Mouse (Mus musculus) hindbrain, embryonic 13.5 days (tissue): ENCODE data around the gene Slc41a3. TPM values are rescaled to one million over a fixed set of nuclear protein-coding genes. Genes with fewer than 3 reads are reported as not detected.
A peak's percentile ranks its signal among the peaks of the same experiment; 100 is the strongest.

Experiments
- ATAC-seq: fragments of 200-750 bp; cut with Nextera tagmentation; 2 replicates; pipeline ENCODE4 v1.8.0; 2017; ENCODE audit warnings: moderate TSS enrichment; ENCODE audit not compliant: low FRiP score
- H3K27ac ChIP-seq: fragments of 300-500 bp; sonication (generic); 2 replicates; pipeline ENCODE4 v1.5.1; 2015; ENCODE audit warnings: inconsistent platforms, mild to moderate bottlenecking, moderate library complexity
- H3K27me3 ChIP-seq: fragments of 300-500 bp; sonication (generic); 2 replicates; pipeline ENCODE4 v1.6.1; 2015; ENCODE audit warnings: mild to moderate bottlenecking, inconsistent platforms
- H3K36me3 ChIP-seq: fragments of 300-500 bp; sonication (generic); 2 replicates; pipeline ENCODE4 v1.6.1; 2015; ENCODE audit warnings: mild to moderate bottlenecking, inconsistent platforms
- H3K4me1 ChIP-seq: fragments of 300-500 bp; sonication (generic); replicated peaks from 2 replicates; pipeline ENCODE4 v1.6.1; 2015; ENCODE audit warnings: inconsistent platforms
- H3K4me2 ChIP-seq: fragments of 300-500 bp; sonication (generic); 2 replicates; pipeline ENCODE4 v1.6.1; 2015; ENCODE audit warnings: inconsistent platforms, mild to moderate bottlenecking, moderate library complexity
- H3K4me3 ChIP-seq: fragments of 300-500 bp; sonication (generic); 2 replicates; pipeline ENCODE4 v1.5.1; 2015; ENCODE audit warnings: mild to moderate bottlenecking, inconsistent platforms
- H3K9ac ChIP-seq: fragments of 300-500 bp; sonication (generic); 2 replicates; pipeline ENCODE4 v1.6.1; 2015; ENCODE audit warnings: mild to moderate bottlenecking, inconsistent platforms
- H3K9me3 ChIP-seq: fragments of 300-500 bp; sonication (generic); 2 replicates; pipeline ENCODE4 v1.6.1; 2016; ENCODE audit warnings: inconsistent platforms
- WGBS: fragments of 180-500 bp; shearing (Covaris S2); methylation state at CpG from one replicate; pipeline ENCODE4 v1.1.7; 2015; 5-methylcytosine and 5-hydroxymethylcytosine counted together
- polyA plus RNA-seq: library from polyadenylated mRNA; unstranded; fragments of >200 nt; fragmentation: Nextera tagmentation; extraction: Ambion mirVana; gene quantifications from 2 replicates; pipeline ENCODE4 v1.2.1, GENCODE M21; 2015

Gene Slc41a3
- polyA plus RNA-seq, 1 experiment from 2014 or later = 5.1 TPM

DNA sequence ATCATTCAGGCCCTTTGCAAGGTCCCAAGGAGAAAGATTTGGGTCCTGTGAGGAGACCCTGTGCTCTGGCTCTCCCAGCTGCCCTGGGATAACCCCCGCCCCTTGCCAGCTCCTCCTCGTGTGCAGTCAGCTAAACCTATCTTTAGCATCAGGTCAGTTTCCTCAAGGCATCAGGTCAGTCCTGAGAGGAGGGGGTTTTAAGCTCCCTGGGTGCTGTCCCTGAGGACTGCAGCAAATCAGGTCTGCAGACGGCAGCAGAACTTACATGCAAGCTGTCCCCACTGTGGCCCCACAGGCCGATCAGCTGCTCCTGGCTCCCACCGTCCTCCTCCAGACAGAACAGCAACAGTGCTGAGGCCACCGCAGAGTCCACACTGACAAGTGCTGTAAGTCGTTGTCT is 2.8 kb upstream of the Slc41a3 start:
- H3K4me2 ChIP-seq = no peak overlapping the region
- no peak overlapping the region for H3K27ac ChIP-seq
- no peak overlapping the region for H3K9ac ChIP-seq
- H3K27me3 ChIP-seq = peaks cover 17% of the 10 kb centered on the region; the same call in 1 of the 2 replicates
- no peaks in the 10 kb centered on the region for H3K36me3 ChIP-seq
- WGBS = 64% methylated on average over 7 of the region's 7 CpGs
- no peak for ATAC-seq
- H3K4me1 ChIP-seq = peaks cover 11% of the 10 kb centered on the region
- H3K9me3 ChIP-seq = no peaks in the 10 kb centered on the region
- no peak overlapping the region for H3K4me3 ChIP-seq

DNA sequence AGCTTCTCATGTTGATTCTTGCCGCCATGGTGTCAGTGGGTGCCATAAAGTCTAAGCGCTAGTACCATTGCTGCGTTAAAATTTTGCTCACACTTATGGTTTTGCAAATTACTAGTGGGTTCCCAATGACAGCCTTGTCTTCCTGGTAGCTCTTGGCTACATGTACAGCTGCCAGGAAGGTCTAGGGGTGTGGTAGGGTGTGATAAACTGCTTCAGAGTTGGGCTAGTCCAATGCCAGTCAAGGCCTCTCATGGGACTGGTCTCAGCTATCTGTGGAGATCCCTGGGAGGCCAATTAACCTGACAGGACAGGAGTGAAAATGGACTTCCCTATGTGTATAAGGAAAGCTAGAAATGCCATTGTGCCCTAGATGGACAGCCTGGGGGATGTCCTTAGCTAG is 2.2 kb upstream of the Slc41a3 start:
- no peak overlapping the region for H3K4me2 ChIP-seq
- no peak for ATAC-seq
- peaks cover 11% of the 10 kb centered on the region for H3K4me1 ChIP-seq
- WGBS = 98% methylated on average over 3 of the region's 3 CpGs
- no peak overlapping the region for H3K27ac ChIP-seq
- no peak overlapping the region for H3K4me3 ChIP-seq
- no peaks in the 10 kb centered on the region for H3K9me3 ChIP-seq
- H3K36me3 ChIP-seq = no peaks in the 10 kb centered on the region
- H3K27me3 ChIP-seq = peaks cover 17% of the 10 kb centered on the region; the same call in 1 of the 2 replicates
- H3K9ac ChIP-seq = no peak overlapping the region

DNA sequence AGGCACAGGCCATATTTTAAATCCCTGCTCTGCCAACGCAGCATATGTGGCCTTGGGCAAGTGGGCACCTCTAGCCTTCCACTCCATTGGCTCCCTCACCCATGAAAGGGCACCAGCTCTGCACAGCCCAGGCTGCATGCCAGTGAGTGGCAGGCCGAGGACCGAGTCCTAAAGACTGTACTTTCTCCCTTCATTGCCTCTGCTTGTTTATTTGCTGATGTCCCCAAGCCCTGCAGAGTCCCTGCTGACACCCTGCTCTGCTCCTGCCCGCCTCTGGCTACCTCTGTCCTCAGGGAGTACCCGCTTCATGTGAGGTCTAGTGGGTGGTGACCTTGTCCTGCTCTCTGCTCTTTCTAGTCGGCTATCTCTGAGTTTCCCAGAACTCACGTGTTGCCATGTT is 1.4 kb upstream of the Slc41a3 start:
- Histone ChIP-seq H3K9ac (no peak overlapping the region), H3K36me3 (no peaks in the 10 kb centered on the region), H3K4me1 (peaks cover 11% of the 10 kb centered on the region), H3K4me2 (no peak overlapping the region), H3K9me3 (no peaks in the 10 kb centered on the region), H3K4me3 (no peak overlapping the region), H3K27ac (no peak overlapping the region), H3K27me3 (peaks cover 17% of the 10 kb centered on the region; the same call in 1 of the 2 replicates)
- 72% methylated on average over 7 of the region's 7 CpGs for WGBS
- ATAC-seq = no peak

DNA sequence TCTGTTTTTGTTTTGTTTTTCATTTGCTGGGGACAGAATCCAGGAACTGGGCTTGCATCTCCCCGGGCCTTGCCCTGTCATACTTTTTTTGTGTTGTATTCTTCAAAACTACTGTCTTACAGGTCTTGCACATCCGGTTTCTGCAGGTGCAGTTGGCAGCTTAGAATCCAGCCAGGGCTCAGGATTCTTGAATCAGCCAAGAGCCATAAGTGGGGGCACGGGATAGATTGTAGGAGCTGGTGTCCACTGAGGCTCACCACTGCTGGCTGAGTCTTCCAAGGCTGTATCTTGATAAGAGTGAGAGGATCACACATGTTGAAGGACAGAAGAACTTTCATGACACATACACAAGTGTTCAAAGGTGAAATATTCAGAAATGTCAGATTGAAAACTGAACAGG is 395 bp upstream of the Slc41a3 start:
- ATAC-seq = peak; percentile 7
- no peak overlapping the region for H3K27ac ChIP-seq
- H3K36me3 ChIP-seq = no peaks in the 10 kb centered on the region
- peak overlapping the region; percentile 87 for H3K4me2 ChIP-seq
- H3K4me3 ChIP-seq = peak overlapping the region; percentile 65
- no peak overlapping the region for H3K9ac ChIP-seq
- H3K27me3 ChIP-seq = peaks cover 19% of the 10 kb centered on the region; the same call in 1 of the 2 replicates
- WGBS = 68% methylated on average over 3 of the region's 3 CpGs
- H3K9me3 ChIP-seq = no peaks in the 10 kb centered on the region
- peaks cover 11% of the 10 kb centered on the region for H3K4me1 ChIP-seq

DNA sequence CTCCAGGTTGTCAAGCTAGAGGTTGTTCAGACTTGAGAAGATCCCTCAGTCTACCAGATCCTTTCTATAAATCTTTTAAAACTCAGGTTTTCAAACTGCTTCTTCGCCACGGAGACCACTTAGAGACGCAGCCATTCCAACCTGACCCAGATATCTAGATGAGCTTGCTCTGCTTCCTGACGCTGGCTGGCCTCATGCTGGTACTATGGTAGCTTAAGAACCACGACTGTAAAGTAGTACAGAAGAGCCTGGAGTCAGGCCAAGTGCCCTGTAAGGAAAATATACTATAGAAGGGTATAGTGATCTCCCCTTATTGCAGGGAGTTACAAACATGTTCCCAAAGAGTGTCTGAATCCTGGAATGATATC is 757 bp downstream of the Slc41a3 start:
- H3K36me3 ChIP-seq = no peaks in the 10 kb centered on the region
- 0 out of 2 replicates have a peak, but pooled peaks have one; percentile 0 for ATAC-seq
- WGBS = 16% methylated on average over 5 of the region's 5 CpGs
- peaks cover 11% of the 10 kb centered on the region for H3K4me1 ChIP-seq
- peaks cover 23% of the 10 kb centered on the region; the same call in 1 of the 2 replicates for H3K27me3 ChIP-seq
- H3K4me2 ChIP-seq = peak overlapping the region; percentile 87
- peak overlapping the region; percentile 65 for H3K4me3 ChIP-seq
- no peaks in the 10 kb centered on the region for H3K9me3 ChIP-seq
- peak overlapping the region; percentile 81 for H3K9ac ChIP-seq
- H3K27ac ChIP-seq = peak overlapping the region; percentile 66; the same call in 1 of the 2 replicates

DNA sequence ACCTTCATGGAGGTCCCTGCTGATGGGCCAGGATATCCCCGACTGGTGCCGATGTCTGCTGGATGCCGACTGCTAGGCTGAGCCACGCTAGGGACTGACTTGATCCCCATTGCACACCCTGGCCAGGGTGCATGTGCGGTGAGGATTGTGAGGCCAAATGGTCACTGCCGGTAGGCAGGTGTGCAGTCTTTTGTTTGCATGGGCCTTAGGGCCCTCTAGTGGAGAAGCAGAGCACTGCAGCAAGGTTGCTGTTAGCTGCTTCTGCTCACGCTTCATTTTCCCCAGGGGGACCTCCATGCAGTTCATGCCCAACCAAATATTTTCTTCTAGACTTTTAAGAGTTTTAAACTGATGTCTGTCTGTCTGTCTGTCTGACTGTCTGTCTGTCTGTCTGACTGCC is 2.0 kb downstream of the Slc41a3 start:
- no peaks in the 10 kb centered on the region for H3K36me3 ChIP-seq
- ATAC-seq = no peak
- 30% methylated on average over 7 of the region's 7 CpGs for WGBS
- H3K27ac ChIP-seq = no peak overlapping the region
- peaks cover 23% of the 10 kb centered on the region; the same call in 1 of the 2 replicates for H3K27me3 ChIP-seq
- no peak overlapping the region for H3K4me2 ChIP-seq
- H3K4me1 ChIP-seq = peaks cover 11% of the 10 kb centered on the region
- H3K9ac ChIP-seq = no peak overlapping the region
- H3K9me3 ChIP-seq = no peaks in the 10 kb centered on the region
- no peak overlapping the region for H3K4me3 ChIP-seq

DNA sequence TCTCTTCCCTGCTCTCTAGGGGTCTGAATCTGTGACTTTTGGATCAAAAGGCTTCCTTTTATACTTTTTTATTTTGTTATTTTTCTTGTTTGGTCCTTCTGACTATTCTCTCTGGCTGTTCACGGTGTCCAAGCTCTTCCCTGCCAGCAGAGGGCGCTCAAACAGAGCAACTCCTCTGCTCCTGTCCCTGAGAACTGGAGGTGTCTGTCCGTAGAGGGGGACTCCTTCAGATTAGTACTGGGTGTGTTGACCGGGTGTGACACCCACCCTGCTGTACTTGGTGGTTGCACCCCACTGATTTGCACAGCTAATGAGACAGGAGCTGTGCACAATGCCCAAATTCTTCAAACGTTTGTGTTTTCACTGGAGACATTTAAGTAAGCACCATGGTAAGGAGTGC is 2.7 kb downstream of the Slc41a3 start:
- WGBS = 19% methylated on average over 5 of the region's 5 CpGs
- H3K27ac ChIP-seq = no peak overlapping the region
- H3K9me3 ChIP-seq = no peaks in the 10 kb centered on the region
- no peak overlapping the region for H3K4me3 ChIP-seq
- no peak for ATAC-seq
- H3K9ac ChIP-seq = no peak overlapping the region
- H3K4me1 ChIP-seq = peaks cover 11% of the 10 kb centered on the region
- no peaks in the 10 kb centered on the region for H3K36me3 ChIP-seq
- no peak overlapping the region for H3K4me2 ChIP-seq
- peaks cover 23% of the 10 kb centered on the region; the same call in 1 of the 2 replicates for H3K27me3 ChIP-seq

DNA sequence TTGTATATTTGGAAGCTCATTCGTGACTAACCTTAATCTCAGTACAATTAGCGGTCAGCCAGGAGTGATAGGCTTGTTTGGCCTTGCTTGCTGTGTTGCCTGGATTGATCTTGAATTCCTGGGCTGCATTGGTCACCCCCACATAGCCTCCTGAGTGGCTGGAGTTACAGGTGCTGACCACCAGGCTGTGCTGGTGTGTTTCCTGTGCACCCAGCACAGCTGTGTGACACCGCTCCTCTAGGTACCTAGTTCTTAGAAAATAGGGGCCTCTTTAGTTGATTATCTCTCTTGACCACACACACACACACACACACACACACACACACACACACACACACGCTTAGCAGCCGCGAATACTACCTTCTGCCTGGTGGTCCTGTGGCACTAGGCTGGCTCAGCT is 3.7 kb downstream of the Slc41a3 start:
- WGBS = 73% methylated on average over 6 of the region's 6 CpGs

DNA sequence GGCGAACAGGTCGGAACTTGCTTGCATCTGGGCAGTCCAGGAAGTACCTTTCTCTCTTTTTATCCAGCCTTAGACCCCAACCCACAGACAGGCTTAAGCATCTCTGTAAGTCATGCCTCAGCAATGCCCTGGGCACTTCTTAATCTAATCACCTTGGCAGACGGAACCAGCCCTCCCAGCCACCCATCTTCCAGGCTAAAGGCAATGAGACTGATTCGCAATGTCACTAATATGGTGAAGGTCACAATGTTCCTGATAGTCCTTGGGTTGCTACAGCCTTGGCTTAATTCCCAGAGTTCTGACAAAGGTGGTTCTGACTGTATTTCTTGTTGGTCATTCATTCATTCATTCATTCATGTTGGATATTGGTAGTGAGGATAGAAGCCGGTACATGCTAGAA is 5.7 kb downstream of the Slc41a3 start:
- 92% methylated on average over 5 of the region's 5 CpGs for WGBS
- H3K36me3 ChIP-seq = no peaks in the 10 kb centered on the region
- H3K4me1 ChIP-seq = peaks cover 10% of the 10 kb centered on the region
- no peak overlapping the region for H3K27ac ChIP-seq
- no peak for ATAC-seq
- H3K27me3 ChIP-seq = 0 out of 2 replicates have a peak, but pooled peaks cover 14% of the 10 kb centered on the region
- no peaks in the 10 kb centered on the region for H3K9me3 ChIP-seq
- H3K4me2 ChIP-seq = no peak overlapping the region
- no peak overlapping the region for H3K9ac ChIP-seq
- H3K4me3 ChIP-seq = no peak overlapping the region

More for the DNA sequence above, 3.7 kb downstream of the Slc41a3 start:
- H3K9ac ChIP-seq = no peak overlapping the region
- no peaks in the 10 kb centered on the region for H3K9me3 ChIP-seq
- ATAC-seq = no peak
- H3K4me1 ChIP-seq = peaks cover 11% of the 10 kb centered on the region
- no peak overlapping the region for H3K27ac ChIP-seq
- peaks cover 17% of the 10 kb centered on the region; the same call in 1 of the 2 replicates for H3K27me3 ChIP-seq
- H3K4me3 ChIP-seq = no peak overlapping the region
- H3K4me2 ChIP-seq = no peak overlapping the region
- no peaks in the 10 kb centered on the region for H3K36me3 ChIP-seq

DNA sequence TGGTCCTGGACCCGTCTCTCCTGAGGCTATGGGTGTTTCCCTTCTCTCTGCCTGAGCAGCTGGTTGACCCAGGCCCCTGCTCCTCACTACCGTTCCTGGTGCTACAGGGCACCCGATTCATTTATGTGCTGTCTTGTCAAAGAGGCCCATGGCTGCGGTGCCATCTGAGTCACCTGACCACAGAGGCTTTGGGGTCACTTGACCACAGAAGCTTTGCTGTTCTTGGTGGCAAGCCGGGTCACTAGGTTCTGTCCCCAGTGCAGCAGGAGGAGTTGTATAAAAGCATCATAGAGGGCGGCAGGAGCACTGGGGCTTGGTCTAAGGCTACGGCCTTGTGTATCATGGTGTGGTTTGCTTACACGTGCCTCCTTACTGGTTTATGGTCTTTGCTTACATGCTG is 8.8 kb downstream of the Slc41a3 start:
- Histone ChIP-seq H3K4me3 (no peak overlapping the region), H3K27me3 (0 out of 2 replicates have a peak, but pooled peaks cover 6% of the 10 kb centered on the region), H3K4me2 (no peak overlapping the region), H3K36me3 (no peaks in the 10 kb centered on the region), H3K9ac (no peak overlapping the region), H3K9me3 (no peaks in the 10 kb centered on the region), H3K4me1 (peaks cover 7% of the 10 kb centered on the region; the same call in 1 of the 2 replicates), H3K27ac (no peak overlapping the region)
- 84% methylated on average over 8 of the region's 8 CpGs for WGBS
- ATAC-seq = no peak

DNA sequence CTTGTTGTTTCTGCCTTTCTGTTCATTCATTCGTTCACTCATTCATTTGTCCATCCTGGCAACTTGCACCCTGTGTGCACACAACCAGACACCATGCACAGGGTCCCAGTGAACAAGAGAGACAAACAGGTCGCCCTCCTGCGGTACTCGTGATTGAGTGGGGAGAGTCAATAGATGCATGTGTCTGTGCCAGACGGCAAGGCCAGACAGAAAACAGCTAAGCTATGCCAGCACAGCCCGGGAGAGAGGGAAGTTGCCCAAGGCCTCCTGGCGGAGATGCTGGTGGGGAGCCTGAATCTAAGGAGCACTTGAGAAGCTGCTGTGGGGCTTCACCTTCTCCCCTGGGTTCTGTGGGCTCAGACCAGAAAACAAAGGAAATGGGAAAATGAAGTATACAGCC is 10.8 kb downstream of the Slc41a3 start:
- Histone ChIP-seq H3K27ac (no peak overlapping the region), H3K9me3 (no peaks in the 10 kb centered on the region), H3K4me3 (no peak overlapping the region), H3K4me2 (no peak overlapping the region), H3K27me3 (no peaks in the 10 kb centered on the region), H3K9ac (no peak overlapping the region), H3K4me1 (peaks cover 10% of the 10 kb centered on the region), H3K36me3 (no peaks in the 10 kb centered on the region)
- no peak for ATAC-seq
- 71% methylated on average over 7 of the region's 7 CpGs for WGBS

DNA sequence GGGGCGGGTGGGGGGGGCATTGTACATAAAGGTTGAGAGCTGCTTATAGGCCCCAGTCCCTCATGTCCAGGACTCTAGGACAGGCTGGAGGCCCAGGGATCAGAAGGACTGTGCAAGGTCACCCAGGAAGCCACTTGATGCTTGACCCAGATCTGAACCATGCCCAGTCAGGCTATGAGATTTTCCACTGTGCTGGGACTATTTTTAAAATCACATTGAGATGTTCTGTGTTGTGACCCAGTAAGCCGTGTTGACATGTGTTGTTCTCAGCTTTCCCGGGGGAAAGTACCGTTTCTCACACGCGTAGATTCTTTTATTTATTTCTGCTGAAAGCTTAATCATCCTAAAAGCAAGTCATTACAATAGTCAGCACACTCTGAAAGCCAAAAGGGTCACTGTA is 11.5 kb downstream of the Slc41a3 start:
- no peak for ATAC-seq
- no peak overlapping the region for H3K4me3 ChIP-seq
- H3K27me3 ChIP-seq = no peaks in the 10 kb centered on the region
- H3K9me3 ChIP-seq = no peaks in the 10 kb centered on the region
- H3K36me3 ChIP-seq = no peaks in the 10 kb centered on the region
- peaks cover 15% of the 10 kb centered on the region for H3K4me1 ChIP-seq
- WGBS = 82% methylated on average over 6 of the region's 6 CpGs
- no peak overlapping the region for H3K4me2 ChIP-seq
- no peak overlapping the region for H3K27ac ChIP-seq
- H3K9ac ChIP-seq = no peak overlapping the region

DNA sequence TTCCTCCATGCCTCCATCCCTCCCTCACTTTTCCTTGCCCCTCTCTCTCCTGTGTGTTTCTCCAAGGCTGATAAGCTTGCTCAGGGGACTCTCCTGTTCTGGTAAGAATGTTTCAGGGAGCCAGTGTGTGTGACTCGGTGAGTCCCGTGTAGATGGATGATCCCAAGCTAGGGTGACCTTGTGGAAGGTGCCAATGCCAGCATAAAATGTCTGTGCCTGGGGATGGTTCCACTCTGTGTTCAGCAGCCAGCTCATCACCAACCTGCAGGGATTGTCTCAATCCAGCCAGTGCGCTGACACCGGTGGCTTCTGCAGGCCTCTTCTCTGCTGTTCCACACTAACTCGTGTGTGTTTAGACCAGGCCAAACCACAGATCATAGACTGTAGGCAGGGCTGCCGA is 12.0 kb downstream of the Slc41a3 start:
- no peaks in the 10 kb centered on the region for H3K27me3 ChIP-seq
- no peak for ATAC-seq
- H3K9ac ChIP-seq = no peak overlapping the region
- peaks cover 18% of the 10 kb centered on the region for H3K4me1 ChIP-seq
- H3K4me2 ChIP-seq = no peak overlapping the region
- no peaks in the 10 kb centered on the region for H3K36me3 ChIP-seq
- H3K4me3 ChIP-seq = no peak overlapping the region
- WGBS = 89% methylated on average over 6 of the region's 6 CpGs
- H3K9me3 ChIP-seq = no peaks in the 10 kb centered on the region
- H3K27ac ChIP-seq = no peak overlapping the region
